Mouse (Mus musculus) T-cell, adult 2 months (primary cell): ENCODE measurements around the gene Defb48.

Experiments
- DNase-seq: peaks from one replicate; pipeline ENCODE4 v3.0.0; 2022; ENCODE audit warnings: low spot score

The Defb48 gene

GRCm38 (mm10) chr14:62984410-62984809 is at the start of gene Defb48:
TSS of gene Defb48 (minus strand) at chr14:62984510.
- DNase-seq, result no peak

DNA sequence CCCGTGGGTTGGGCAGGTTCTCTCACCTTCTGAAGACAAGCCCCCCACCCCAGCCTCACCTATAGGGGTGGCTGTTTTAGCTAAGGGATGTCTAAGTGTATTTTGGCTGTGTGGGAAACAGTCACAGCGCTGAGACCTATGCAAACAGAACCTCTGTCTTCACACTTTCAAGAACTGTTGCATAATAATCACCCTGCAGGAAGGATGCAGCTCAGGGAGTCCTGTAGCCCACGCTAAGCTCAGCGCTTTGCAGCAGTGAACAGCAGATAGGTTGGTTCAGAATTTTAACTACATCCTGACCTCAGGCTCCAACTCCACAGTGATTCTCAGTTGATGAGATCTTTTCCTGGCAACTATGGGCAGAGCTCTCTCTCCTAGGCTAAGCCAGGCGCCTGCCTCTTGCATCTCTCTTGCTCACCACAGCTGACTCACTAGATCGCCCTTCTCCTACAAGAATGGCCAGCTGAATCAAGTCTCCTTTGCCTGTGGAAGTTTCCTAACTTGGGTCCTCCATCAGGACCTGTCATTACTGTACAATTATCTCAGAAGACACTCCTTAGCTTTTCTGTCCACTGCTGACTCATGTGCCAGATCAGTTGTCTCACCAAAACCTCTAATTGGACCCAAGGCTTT is 36.3 kb upstream of the Defb48 start:
- DNase-seq, result no peak

- no peak for DNase-seq
These were observed 30.4 kb upstream of the Defb48 start for GRCm38 (mm10) chr14:63014667-63015066.

GRCm38 (mm10) chr14:63013082-63013481 is 28.8 kb upstream of the Defb48 start:
- no peak for DNase-seq

DNA sequence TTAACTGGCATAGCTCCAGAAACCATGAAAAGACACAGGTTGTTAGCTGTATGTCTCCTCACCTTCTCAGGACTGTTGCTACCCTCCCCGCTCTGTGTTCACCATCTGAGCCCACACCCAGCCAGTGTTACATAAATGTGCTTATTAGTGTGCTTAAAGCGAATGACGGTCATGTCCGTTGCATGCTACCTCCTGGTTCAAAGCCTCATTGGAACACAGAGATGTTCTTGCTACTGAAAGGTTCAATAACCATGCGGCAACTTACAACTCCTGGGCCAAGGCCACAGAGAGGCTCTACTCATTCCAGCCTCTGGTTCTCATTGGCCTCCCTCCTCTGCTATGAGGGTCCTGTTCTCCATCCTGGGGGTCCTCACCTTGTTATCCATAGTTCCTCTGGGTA is 27.2 kb upstream of the Defb48 start, which contains the start of gene Defb43:
Gene Defb43 (plus strand): TSS at position 301 of the 400 bp plus-strand sequence.
- no peak for DNase-seq

DNA sequence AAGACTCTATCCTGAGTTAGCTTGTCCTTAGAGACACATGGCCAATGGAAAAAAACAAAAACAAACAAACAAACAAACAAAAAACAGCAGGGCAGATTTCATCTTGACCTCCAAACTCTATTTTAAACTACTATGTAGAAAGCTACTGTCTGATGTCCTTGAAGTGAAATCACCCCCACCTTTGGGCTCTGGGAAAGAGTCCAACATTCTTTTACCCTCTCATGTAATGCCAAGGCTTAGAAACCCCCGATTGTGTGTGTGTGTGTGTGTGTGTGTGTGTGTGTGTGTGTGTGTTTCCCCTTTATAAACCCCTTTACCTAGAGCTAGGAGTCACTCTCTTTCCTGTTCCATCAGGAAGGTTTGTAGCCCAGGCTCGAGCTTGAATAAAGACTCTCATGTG is 18.3 kb upstream of the Defb48 start:
- no peak for DNase-seq

DNA sequence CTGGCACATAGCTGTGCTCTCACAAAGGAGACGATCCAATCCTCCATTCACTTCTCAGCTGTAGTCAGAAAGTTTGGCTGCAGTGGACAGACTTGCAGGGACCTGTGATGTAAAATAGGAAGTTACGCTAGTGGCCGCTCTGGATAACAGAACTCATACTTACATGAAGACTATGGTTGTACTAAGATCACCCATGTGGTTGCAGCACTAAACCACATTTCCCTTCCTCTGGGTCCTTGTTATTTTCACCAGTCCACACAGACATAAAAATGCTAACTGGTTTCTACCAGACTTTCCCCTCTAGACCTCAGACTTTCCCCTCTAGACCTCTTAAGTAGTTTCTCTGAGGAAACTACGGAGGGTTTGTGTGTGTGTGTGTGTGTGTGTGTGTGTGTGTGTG is 14.7 kb upstream of the Defb48 start:
- DNase-seq, result no peak

- DNase-seq, result no peak
These were observed 13.5 kb upstream of the Defb48 start, which contains the start of gene Defb47 for GRCm38 (mm10) chr14:62997777-62998176. TSS of gene Defb47 (plus strand) at chr14:62998077.

- DNase-seq, result no peak
These were observed 7.7 kb upstream of the Defb48 start for GRCm38 (mm10) chr14:62991849-62992510.

- no peak for DNase-seq
These were observed 7.0 kb upstream of the Defb48 start for GRCm38 (mm10) chr14:62991271-62991670.

GRCm38 (mm10) chr14:62979815-62980214 is 4.5 kb downstream of the Defb48 start:
- DNase-seq, result no peak

DNA sequence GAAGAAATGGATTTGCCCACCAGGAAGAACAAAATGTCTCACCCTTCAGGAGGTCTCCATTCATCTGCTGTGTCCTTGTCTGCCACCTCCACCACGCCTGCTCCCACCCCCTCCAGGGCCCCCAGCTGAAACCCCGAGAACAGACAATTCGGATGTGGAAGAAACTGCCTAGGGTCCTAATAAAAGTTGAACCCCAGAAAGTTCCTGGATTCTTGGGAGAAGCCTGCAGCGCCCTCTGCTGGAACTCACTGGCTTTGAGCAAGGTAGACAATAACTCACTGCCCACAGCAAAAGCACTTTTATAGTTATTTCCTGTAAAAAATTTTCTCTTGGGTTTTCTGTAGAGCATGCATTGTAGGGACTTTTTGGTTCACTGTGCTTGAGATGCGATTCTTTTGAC is 9.3 kb downstream of the Defb48 start:
- peak; percentile 35 for DNase-seq

DNA sequence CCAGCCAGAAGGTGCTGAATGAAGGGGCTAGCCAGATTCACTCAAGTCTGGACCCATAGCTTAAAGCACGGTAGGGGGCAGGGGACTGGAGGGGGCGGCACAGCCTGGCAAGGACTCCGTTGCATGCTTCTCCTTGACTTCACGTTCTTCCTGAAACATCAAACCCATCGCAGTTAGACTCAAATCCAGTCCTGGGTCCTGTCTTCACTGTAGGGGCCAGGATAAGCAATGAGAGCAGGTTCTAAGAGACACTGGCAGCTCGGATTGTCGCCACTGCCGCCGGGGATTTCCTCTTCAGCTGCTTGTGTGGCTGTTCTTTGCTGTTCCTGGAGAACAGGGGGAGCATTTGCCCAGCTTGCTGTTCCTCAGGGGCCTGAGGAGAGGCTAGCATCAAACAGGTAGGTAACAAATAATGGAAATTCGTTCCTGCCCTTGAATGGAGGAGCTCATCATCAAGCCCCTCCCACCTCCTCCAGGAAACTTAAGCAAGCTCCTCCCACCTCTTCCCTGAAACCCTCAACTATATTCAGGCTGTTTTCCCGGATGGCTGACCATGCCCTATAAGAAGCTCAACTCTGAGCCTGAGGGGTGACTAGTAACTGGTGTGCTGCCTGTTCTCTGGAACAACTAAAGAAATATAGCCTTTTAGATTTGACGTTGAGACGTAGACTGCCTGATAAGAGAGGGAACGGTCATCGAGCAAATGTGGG is 18.3 kb downstream of the Defb48 start:
- DNase-seq, result no peak

DNA sequence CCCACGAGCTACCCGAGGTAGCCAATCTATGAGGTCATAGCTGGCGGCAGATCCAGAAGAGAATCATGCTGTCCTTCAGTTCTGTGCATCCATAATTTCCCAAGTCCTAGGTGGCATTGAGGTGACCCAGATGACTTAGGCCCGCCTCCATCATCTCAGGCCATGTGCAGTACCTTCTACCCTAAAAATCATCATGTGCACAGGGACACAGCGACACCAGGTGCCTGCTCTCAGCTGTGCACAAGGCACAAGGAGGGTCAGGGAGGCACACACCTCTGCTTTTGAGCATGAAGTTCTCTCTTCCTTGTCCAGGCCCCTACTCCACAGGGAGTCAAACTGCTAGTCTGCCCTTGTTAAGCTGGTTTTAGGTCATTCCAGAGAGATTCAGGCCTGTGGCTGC is 19.0 kb downstream of the Defb48 start:
- DNase-seq, result no peak

DNA sequence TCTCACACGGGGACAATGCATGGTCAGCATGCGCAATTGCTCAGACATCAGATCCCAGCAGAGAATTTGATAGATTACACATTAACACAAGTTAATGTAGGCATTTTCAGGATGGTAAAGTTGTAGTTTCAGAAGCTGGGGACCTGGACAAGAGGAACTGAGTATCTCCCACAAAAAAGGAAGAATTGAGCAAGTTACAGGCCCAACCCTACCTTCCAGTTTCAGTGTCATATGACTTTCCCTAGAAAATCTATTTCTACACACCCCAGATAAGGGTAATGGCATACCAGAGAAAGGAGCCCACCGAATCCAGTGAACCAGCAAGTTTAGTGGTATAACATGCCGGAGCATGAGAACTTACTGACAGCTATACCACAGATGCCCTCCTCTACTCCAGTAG is 20.7 kb downstream of the Defb48 start:
- DNase-seq, result no peak

DNA sequence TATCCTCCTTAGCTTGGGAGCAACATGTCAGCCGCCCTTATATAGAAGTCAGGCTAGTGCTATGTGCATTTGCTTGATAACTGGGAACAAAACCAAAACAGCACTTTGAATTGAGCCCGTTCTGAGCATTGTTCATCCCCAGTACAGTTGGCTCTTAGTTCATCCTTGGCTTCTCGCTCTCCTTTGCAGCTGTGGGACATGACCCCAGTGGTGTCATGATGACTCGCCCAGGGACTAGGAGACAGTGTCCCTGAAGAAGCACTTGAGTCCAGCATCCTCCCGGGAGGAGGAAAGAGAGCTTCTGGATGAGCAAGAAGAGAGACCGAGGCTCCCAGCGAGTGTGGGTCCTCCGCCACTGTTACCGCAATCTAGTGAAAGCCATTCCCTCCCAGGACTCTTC is 28.2 kb downstream of the Defb48 start:
- DNase-seq, result no peak

- DNase-seq, result no peak
These were observed 37.5 kb downstream of the Defb48 start for GRCm38 (mm10) chr14:62946794-62947193.

DNA sequence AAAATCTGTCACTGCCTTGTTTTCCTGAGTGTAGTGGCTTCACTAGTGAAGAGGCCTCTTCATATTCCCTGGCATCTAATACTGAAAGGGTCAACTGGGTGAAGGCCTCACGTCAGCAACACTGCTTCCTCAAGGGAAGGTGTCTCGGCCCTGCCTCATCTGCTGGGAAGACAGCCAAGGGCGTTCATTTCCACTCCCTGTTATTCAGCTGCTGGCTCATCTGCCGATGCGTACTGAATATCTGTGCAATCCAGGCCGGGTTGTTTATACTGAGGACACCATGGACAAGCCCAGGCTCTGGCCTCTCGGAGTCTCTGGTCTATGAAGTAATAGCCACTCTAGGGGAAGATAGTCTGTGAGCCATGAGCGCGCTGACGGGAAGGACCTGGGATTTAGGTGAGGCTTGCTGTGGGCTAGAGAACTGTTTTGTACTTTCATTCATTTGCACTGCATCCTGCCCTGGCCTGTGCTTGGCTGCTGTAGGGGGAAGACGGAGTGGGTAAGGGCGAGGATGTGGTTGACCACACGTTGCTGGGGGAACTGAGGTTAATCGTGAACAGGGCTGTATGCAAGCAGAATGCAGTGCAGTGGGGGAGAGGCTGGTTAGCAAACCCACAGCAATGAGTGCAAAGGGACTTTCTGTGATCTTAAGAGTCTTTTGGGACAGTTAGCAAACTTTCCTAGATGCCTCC is 43.8 kb downstream of the Defb48 start:
- DNase-seq, result peak; percentile 91

GRCm38 (mm10) chr14:62939435-62939834 is 44.9 kb downstream of the Defb48 start:
- peak; percentile 7 for DNase-seq

DNA sequence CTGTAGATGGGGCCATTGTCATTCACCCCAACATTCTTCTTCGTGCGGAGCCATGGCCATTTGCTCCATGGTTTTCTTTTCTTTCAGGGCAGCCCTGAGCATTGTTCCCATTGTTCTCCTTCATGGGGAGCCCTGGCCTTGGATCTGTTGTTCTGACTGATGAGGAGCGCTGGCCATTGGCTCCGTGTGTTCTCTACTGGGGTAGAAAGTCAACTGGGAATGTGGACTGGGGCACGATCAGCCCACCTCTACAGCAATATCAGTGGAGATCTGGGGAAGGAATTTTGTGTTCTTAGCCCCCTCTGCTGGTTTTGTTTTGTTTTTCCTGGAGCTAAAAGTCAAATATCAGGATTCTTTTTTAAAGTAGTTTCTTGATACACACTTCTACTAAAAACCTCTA is 46.6 kb downstream of the Defb48 start:
- DNase-seq, result no peak

DNA sequence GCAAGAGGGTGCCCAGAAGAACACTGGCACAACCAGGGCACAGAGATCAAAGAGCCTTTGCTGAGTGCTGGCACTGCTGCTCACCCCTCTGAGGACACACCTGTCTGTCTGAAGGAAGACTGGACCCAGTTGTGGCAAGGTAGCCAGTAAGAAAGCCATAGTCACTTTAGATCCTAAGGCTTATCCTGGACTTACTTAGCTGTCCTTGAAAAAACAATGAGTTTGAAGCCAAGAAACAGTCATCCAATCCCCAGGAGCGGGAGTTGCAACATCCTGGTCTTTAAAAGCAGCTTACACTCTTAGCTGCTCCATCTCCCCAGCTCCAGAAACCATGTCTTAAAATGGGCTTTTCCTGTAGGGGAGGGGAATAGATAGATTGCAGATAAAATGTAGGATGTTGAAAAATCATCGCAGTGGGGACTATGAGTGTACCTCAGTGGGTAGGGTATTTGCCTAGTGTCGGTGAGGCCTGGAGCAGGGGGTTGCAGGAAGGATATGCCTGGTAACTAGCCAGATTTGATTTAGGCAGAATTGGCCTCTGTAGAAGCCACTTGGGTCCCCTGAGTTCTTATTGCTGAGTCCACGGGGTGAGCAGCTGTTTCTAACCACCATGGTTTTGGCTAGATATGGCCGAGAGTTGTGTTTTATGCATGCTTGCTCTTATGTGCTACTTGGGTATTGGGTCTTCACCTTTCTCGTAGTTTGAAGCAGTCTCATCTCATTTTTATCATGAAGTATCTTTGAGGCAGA is 47.5 kb downstream of the Defb48 start:
- DNase-seq, result no peak

DNA sequence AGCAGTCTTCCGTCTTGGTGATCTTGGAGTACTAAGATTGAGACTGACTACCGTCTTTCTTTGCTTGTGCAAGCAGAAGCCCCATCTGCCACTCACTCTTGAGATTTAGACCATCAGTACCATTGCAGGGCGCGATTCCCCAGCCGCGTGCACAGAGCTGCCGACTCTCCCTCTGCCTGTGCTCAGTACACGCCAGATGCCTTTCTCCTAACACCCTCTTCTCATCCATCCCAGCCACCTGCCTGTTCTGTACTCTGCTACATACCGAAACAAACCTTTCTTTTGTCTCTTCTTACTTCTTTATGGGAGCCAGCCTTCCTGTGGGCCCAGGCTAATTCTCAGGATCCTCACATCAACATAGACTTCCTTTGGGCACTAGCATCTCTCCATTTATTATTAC is 48.9 kb downstream of the Defb48 start:
- DNase-seq, result no peak
